Mouse (Mus musculus): ENCODE data around the gene Chmp4b. TPM values are rescaled to one million over a fixed set of nuclear protein-coding genes. Genes with fewer than 3 reads are reported as not detected.

Gene Chmp4b
- polyA plus RNA-seq, 1 experiment from 2014 or later = 23.2 TPM

DNA sequence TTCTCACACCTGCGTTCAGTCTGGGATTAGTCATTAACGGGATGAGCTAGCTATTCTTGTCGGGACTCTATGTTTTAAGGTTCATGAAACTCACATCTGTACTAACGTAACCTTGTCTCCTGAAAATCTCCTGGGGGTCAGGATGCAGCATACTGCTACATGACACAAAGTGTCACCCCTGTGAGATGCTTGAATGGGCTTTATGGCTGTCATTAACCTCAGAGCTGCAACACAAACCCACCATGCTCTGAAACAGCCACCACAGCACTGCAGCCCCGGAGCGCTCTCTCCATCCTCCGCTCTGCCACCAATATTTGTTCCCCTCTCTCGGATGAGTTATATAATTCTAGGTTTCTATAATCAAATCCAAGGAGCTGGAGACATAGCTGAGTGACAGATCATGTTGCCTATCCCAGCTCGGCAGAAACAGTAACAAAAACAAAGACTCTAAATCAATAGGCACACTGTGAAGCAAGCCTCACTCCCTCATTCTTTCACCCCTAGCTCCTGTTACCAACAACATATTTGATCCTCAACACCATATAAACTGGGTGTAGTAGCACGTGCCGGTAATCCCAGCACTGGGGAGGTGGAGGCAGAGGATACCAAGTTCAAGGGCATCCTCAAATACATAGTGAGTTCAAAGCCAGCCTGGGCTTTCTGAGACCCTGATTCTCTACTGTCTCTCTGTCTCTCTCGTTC, 67.5 kb downstream of the Chmp4b start:
- Histone ChIP-seq H3K4me1 (replicated peaks; ENCODE audit: control insufficient read depth, insufficient read depth, low read length) (no peaks in the 10 kb centered on the region), H3K9me3 (ENCODE audit: control insufficient read depth, low read length) (no peaks in the 10 kb centered on the region), H3K4me2 (replicated peaks) (no peak overlapping the region), H3K4me3 (replicated peaks; ENCODE audit: low read length) (no peak overlapping the region), H3K36me3 (replicated peaks; ENCODE audit: control insufficient read depth, insufficient read depth) (no peaks in the 10 kb centered on the region), H3K27me3 (ENCODE audit: control insufficient read depth, insufficient read depth, low read length) (no peaks in the 10 kb centered on the region), H3K9ac (no peak overlapping the region), H3K27ac (no peak overlapping the region)
- no peak for DNase-seq (ENCODE audit: low spot score)
- no peak for ATAC-seq (ENCODE audit: low FRiP score)
- WGBS = 83% methylated on average over 12 of the region's 12 CpGs

- DNase-seq (ENCODE audit: low spot score) = no peak
- ATAC-seq (ENCODE audit: low FRiP score) = no peak
- Histone ChIP-seq H3K9ac (no peak overlapping the region), H3K4me2 (replicated peaks) (no peak overlapping the region), H3K27me3 (ENCODE audit: control insufficient read depth, insufficient read depth, low read length) (no peaks in the 10 kb centered on the region), H3K4me1 (replicated peaks; ENCODE audit: control insufficient read depth, insufficient read depth, low read length) (no peaks in the 10 kb centered on the region), H3K36me3 (replicated peaks; ENCODE audit: control insufficient read depth, insufficient read depth) (no peaks in the 10 kb centered on the region), H3K27ac (no peak overlapping the region), H3K4me3 (replicated peaks; ENCODE audit: low read length) (no peak overlapping the region), H3K9me3 (ENCODE audit: control insufficient read depth, low read length) (no peaks in the 10 kb centered on the region)
- 86% methylated on average over 2 of the region's 2 CpGs for WGBS
Observed at GRCm38 (mm10) chr2:154720315-154720714, 68.8 kb downstream of the Chmp4b start.

GRCm38 (mm10) chr2:154723473-154723872, 72.0 kb downstream of the Chmp4b start:
- Histone ChIP-seq H3K27me3 (ENCODE audit: control insufficient read depth, insufficient read depth, low read length) (no peaks in the 10 kb centered on the region), H3K4me3 (replicated peaks; ENCODE audit: low read length) (no peak overlapping the region), H3K4me1 (replicated peaks; ENCODE audit: control insufficient read depth, insufficient read depth, low read length) (no peaks in the 10 kb centered on the region), H3K27ac (no peak overlapping the region), H3K4me2 (replicated peaks) (no peak overlapping the region), H3K9me3 (ENCODE audit: control insufficient read depth, low read length) (no peaks in the 10 kb centered on the region), H3K36me3 (replicated peaks; ENCODE audit: control insufficient read depth, insufficient read depth) (no peaks in the 10 kb centered on the region), H3K9ac (no peak overlapping the region)
- 86% methylated on average over 4 of the region's 4 CpGs for WGBS
- ATAC-seq (ENCODE audit: low FRiP score) = no peak
- no peak for DNase-seq (ENCODE audit: low spot score)

DNA sequence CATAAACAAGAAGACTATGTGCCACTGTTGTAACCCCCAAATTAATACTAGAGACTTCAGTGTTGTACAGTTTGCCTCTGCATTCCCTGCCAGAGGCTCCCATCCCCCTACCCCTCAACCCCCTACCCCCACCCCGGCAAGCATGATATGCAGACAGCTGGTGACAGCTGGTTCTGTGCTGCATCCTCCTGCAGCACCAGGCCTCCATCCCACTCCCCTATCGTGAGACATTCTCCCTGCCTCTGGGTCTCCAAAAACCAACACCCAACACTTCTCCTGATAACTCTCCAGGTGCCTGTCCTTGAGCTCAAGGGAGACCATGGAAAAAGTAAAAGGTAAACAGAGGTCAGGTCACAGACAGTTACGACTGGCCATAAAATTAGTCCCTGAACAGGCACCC, 78.2 kb downstream of the Chmp4b start:
- WGBS = 69% methylated on average over 3 of the region's 3 CpGs
- Histone ChIP-seq H3K36me3 (replicated peaks; ENCODE audit: control insufficient read depth, insufficient read depth) (no peaks in the 10 kb centered on the region), H3K9me3 (ENCODE audit: control insufficient read depth, low read length) (no peaks in the 10 kb centered on the region), H3K27me3 (ENCODE audit: control insufficient read depth, insufficient read depth, low read length) (no peaks in the 10 kb centered on the region), H3K27ac (no peak overlapping the region), H3K4me2 (replicated peaks) (no peak overlapping the region), H3K4me3 (replicated peaks; ENCODE audit: low read length) (no peak overlapping the region), H3K9ac (no peak overlapping the region), H3K4me1 (replicated peaks; ENCODE audit: control insufficient read depth, insufficient read depth, low read length) (no peaks in the 10 kb centered on the region)
- ATAC-seq (ENCODE audit: low FRiP score) (no peak), DNase-seq (ENCODE audit: low spot score) (no peak)

GRCm38 (mm10) chr2:154730841-154731240, 79.3 kb downstream of the Chmp4b start:
- WGBS = 76% methylated on average over 3 of the region's 3 CpGs
- ATAC-seq (ENCODE audit: low FRiP score) (no peak), DNase-seq (ENCODE audit: low spot score) (no peak)
- H3K27ac ChIP-seq = no peak overlapping the region
- H3K4me2 ChIP-seq (replicated peaks) = no peak overlapping the region
- H3K9ac ChIP-seq = no peak overlapping the region
- no peaks in the 10 kb centered on the region for H3K9me3 ChIP-seq (ENCODE audit: control insufficient read depth, low read length)
- H3K27me3 ChIP-seq (ENCODE audit: control insufficient read depth, insufficient read depth, low read length) = no peaks in the 10 kb centered on the region
- H3K4me3 ChIP-seq (replicated peaks; ENCODE audit: low read length) = no peak overlapping the region
- H3K36me3 ChIP-seq (replicated peaks; ENCODE audit: control insufficient read depth, insufficient read depth) = no peaks in the 10 kb centered on the region
- no peaks in the 10 kb centered on the region for H3K4me1 ChIP-seq (replicated peaks; ENCODE audit: control insufficient read depth, insufficient read depth, low read length)

GRCm38 (mm10) chr2:154731916-154732315, 80.4 kb downstream of the Chmp4b start:
- Histone ChIP-seq H3K4me3 (replicated peaks; ENCODE audit: low read length) (no peak overlapping the region), H3K27me3 (ENCODE audit: control insufficient read depth, insufficient read depth, low read length) (no peaks in the 10 kb centered on the region), H3K4me2 (replicated peaks) (no peak overlapping the region), H3K9me3 (ENCODE audit: control insufficient read depth, low read length) (no peaks in the 10 kb centered on the region), H3K9ac (no peak overlapping the region), H3K36me3 (replicated peaks; ENCODE audit: control insufficient read depth, insufficient read depth) (no peaks in the 10 kb centered on the region), H3K4me1 (replicated peaks; ENCODE audit: control insufficient read depth, insufficient read depth, low read length) (no peaks in the 10 kb centered on the region), H3K27ac (no peak overlapping the region)
- DNase-seq (ENCODE audit: low spot score) = no peak
- no peak for ATAC-seq (ENCODE audit: low FRiP score)
- 70% methylated on average over 2 of the region's 2 CpGs for WGBS

- no peak for DNase-seq (ENCODE audit: low spot score)
- Histone ChIP-seq H3K27me3 (ENCODE audit: control insufficient read depth, insufficient read depth, low read length) (no peaks in the 10 kb centered on the region), H3K27ac (no peak overlapping the region), H3K4me3 (replicated peaks; ENCODE audit: low read length) (no peak overlapping the region), H3K4me1 (replicated peaks; ENCODE audit: control insufficient read depth, insufficient read depth, low read length) (no peaks in the 10 kb centered on the region), H3K4me2 (replicated peaks) (no peak overlapping the region), H3K36me3 (replicated peaks; ENCODE audit: control insufficient read depth, insufficient read depth) (no peaks in the 10 kb centered on the region), H3K9me3 (ENCODE audit: control insufficient read depth, low read length) (no peaks in the 10 kb centered on the region), H3K9ac (no peak overlapping the region)
- 75% methylated on average over 9 of the region's 9 CpGs for WGBS
- no peak for ATAC-seq (ENCODE audit: low FRiP score)
Observed at GRCm38 (mm10) chr2:154732503-154733141, 81.1 kb downstream of the Chmp4b start.

DNA sequence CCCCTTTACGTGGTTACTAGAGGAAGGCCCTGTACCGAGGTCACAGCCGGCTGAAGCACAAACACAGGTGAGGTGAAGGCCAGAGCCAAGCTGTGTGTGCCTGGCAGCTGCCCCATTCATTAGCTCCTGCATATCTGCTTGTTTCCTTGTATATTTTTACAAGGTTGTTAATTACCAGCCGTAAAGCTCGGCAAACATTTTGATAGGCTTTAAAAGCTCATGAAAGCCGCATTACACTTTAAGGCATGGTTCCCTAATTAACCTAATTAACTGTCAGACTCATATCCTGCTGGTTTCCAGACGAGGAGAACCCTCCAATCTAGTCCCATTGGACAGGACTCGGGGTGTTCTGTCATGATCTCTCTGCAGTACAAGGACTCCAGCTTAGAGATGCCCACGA, 83.5 kb downstream of the Chmp4b start:
- DNase-seq (ENCODE audit: low spot score) (no peak), ATAC-seq (ENCODE audit: low FRiP score) (no peak)
- no peak overlapping the region for H3K4me3 ChIP-seq (replicated peaks; ENCODE audit: low read length)

DNA sequence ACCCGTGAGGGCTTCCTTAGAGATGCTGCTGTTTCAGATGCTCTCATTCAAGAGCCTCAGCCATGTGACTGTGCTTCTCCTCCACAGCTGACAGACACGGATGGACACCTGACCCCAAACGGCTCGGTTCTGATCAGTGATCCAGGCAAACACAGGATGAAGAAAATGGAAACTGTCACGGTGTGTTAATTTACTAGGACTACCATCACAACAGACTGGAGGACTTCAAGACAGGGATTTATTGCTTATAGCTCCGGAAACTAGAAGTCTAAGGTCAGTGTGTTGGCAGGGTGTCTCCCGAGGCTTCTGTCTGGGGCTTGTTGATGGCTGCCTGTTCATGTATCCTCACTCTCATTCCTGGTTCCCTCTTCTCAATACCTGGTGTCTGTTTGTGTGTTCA, 83.9 kb downstream of the Chmp4b start:
- no peak for ATAC-seq (ENCODE audit: low FRiP score)
- no peak for DNase-seq (ENCODE audit: low spot score)
- Histone ChIP-seq H3K27me3 (ENCODE audit: control insufficient read depth, insufficient read depth, low read length) (no peaks in the 10 kb centered on the region), H3K36me3 (replicated peaks; ENCODE audit: control insufficient read depth, insufficient read depth) (no peaks in the 10 kb centered on the region), H3K9me3 (ENCODE audit: control insufficient read depth, low read length) (no peaks in the 10 kb centered on the region), H3K27ac (no peak overlapping the region), H3K4me1 (replicated peaks; ENCODE audit: control insufficient read depth, insufficient read depth, low read length) (no peaks in the 10 kb centered on the region), H3K4me3 (replicated peaks; ENCODE audit: low read length) (no peak overlapping the region), H3K9ac (no peak overlapping the region), H3K4me2 (replicated peaks) (no peak overlapping the region)
- 54% methylated on average over 7 of the region's 7 CpGs for WGBS

More for the DNA sequence above, 83.5 kb downstream of the Chmp4b start:
- Histone ChIP-seq H3K9me3 (ENCODE audit: control insufficient read depth, low read length) (no peaks in the 10 kb centered on the region), H3K36me3 (replicated peaks; ENCODE audit: control insufficient read depth, insufficient read depth) (no peaks in the 10 kb centered on the region), H3K9ac (no peak overlapping the region), H3K27me3 (ENCODE audit: control insufficient read depth, insufficient read depth, low read length) (no peaks in the 10 kb centered on the region), H3K27ac (no peak overlapping the region), H3K4me2 (replicated peaks) (no peak overlapping the region), H3K4me1 (replicated peaks; ENCODE audit: control insufficient read depth, insufficient read depth, low read length) (no peaks in the 10 kb centered on the region)
- 66% methylated on average over 9 of the region's 9 CpGs for WGBS
